Mouse (Mus musculus): ENCODE measurements around the gene Cyb5r3.

Cyb5r3 gene

GRCm38 (mm10) chr15:83169772-83170722 is 2.3 kb downstream of the Cyb5r3 start:
- no peak for DNase-seq (ENCODE audit: low spot score in 2 of 2)

GRCm38 (mm10) chr15:83168875-83169771 is 3.3 kb downstream of the Cyb5r3 start:
- peak in 1 of 2 experiments; percentile 33 for DNase-seq (ENCODE audit: low spot score in 2 of 2)

- no peak for DNase-seq (ENCODE audit: low spot score in 2 of 2)
Observed at GRCm38 (mm10) chr15:83168311-83168710, 4.1 kb downstream of the Cyb5r3 start.

- no peak for DNase-seq (ENCODE audit: low spot score in 2 of 2)
Observed at GRCm38 (mm10) chr15:83167550-83168065, 4.8 kb downstream of the Cyb5r3 start.

DNA sequence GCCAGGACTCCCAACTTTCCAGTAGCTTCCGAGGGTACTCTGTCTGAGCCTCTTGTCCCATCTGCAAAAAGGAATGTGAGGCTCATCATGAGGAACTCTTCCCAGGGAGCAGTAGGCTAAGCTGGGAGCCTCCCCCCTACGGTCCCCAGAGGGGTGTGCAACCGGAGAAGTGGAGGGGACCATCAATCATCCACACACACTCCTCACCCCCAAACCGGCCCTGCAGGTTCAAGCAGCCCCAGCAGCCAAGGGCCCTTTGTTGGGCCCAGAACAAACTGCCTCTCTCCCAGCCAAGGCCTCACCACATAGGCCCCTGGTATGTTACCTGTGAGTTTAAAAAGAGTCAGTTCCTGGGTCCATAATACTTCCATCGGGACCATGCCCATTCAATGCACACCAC is 5.3 kb downstream of the Cyb5r3 start:
- DNase-seq (ENCODE audit: low spot score in 2 of 2): peak; percentile 71 to 79

- peak; percentile 46 to 70 for DNase-seq (ENCODE audit: low spot score in 2 of 2)
Observed at GRCm38 (mm10) chr15:83166642-83167041, 5.8 kb downstream of the Cyb5r3 start.

- no peak for DNase-seq (ENCODE audit: low spot score in 2 of 2)
Observed at GRCm38 (mm10) chr15:83165526-83166315, 6.7 kb downstream of the Cyb5r3 start.

DNA sequence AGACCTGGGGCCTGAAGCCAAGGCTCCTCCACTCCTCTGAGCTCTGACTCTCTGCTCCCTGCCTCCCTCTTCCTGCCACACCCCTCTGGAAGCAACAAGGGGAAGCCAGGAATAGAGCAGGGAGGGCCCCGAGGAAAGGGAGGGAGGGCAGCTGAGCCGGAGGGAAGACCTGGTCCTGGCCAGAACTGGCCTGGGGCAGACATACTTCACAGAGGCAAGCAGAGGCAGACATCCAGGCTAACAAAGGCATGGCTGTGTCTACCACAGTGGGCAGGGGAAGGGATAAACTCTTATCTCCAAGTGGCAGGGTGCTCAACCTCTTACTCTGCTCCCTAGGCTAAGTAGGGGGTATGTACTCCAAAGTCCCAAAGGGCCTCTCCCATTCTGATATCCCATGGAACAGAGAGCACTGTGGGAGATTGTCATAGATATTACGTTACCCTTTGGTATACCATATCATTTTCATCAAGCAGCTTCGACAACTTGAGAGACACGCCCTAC is 7.4 kb downstream of the Cyb5r3 start:
- peak; percentile 38 to 59 for DNase-seq (ENCODE audit: low spot score in 2 of 2)

- no peak for DNase-seq (ENCODE audit: low spot score in 2 of 2)
Observed at GRCm38 (mm10) chr15:83162818-83163485, 9.4 kb downstream of the Cyb5r3 start.

- no peak for DNase-seq (ENCODE audit: low spot score in 2 of 2)
Observed at GRCm38 (mm10) chr15:83162001-83162400, 10.4 kb downstream of the Cyb5r3 start.

- DNase-seq (ENCODE audit: low spot score in 2 of 2): no peak
Observed at GRCm38 (mm10) chr15:83161062-83161748, 11.2 kb downstream of the Cyb5r3 start.

DNA sequence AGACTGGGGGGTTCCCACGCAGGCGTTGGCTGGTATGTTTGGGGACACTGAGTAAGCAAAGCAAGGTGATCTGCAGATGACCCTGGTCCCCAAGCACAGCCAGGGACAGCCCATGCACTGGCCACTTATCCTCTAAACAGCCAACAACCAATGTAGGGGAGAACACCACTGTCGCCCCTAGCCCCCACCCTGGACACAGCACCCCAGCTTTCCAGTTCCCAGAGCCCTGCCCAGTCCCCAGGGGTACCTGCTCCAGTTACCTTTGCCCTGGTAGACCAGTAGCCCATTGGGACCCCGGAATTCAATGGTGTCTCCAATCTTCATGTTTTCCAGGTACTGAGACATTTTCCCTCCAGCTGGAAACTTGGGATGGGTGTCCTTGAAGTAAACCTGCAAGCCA is 11.8 kb downstream of the Cyb5r3 start:
- DNase-seq (ENCODE audit: low spot score in 2 of 2): no peak

GRCm38 (mm10) chr15:83159823-83160222 is 12.6 kb downstream of the Cyb5r3 start:
- DNase-seq (ENCODE audit: low spot score in 2 of 2): no peak

- no peak for DNase-seq (ENCODE audit: low spot score in 2 of 2)
Observed at GRCm38 (mm10) chr15:83158587-83159160, 13.7 kb downstream of the Cyb5r3 start.

GRCm38 (mm10) chr15:83157667-83158064 is 14.7 kb downstream of the Cyb5r3 start:
- no peak for DNase-seq (ENCODE audit: low spot score in 2 of 2)

DNA sequence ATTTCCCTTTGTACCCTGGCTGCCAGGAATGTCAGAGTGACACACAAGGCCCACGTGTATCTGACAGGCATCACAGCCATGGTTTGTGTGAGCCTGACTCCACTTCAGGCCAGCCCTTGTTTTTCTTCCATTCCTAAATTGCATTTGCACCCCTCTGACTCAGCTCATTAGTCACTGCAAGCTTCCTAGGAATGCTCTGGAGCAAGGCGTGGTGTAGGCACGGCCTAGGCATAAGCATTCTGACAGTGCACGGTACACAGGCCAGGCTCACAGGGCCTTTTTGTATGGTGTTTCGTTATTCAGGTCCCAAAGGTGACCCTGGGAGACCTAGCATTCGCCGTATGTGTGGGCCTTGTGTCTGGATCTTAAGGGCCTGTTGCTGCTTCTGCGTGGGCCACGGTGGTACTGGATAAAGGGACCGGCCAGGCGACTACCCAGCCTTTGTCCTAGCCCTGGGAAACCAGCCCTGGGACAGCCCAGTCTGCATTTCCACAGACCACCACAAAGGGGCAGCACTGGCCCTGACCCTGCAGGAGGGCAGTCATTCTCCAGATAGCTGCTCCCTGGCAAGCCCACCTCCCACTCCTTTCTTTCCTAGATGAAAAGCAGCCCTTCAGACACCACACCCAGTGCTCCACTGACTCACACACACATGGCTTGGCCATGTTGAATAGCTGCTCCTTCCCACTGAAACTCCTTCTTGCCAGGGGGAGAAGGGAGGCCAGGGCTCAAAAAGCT is 15.3 kb downstream of the Cyb5r3 start:
- peak; percentile 64 to 72 for DNase-seq (ENCODE audit: low spot score in 2 of 2)

DNA sequence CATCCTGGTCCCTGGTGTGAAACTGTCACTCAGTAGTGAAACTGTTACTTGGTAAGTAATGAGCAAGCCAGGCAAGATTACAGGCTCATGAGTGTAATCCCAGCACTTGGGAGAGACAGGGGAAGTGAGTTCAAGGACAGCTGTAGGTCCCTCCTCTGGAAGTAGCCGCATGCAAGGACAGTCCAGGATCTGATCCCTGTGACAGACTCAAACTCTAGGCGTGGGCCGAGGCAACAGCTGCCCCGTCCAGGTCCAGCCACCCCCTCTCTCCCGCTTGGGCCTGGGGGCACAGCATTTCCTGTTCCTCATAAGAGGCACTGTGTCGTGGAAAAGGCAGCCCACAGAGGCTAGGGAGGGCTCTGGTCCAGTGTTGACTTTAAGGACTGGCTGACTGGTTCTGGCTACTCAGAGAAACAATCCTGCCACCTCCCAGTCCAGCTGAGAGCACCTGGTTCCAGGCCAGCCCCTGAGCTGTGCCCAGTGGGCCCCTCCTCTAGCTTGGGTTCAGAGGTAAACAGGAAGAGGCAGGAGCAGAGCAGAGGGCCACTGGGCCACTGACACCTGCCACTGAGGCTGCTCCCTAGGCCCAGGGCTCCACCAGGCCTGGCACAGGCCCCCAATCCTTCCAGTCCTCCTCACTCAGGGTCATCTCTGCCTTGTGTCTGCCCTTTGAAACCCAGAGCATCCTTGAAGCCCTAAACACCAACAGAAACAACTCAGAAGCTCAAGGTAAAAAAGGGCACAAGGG is 16.5 kb downstream of the Cyb5r3 start:
- no peak for DNase-seq (ENCODE audit: low spot score in 2 of 2)

- DNase-seq (ENCODE audit: low spot score in 2 of 2): no peak
Observed at GRCm38 (mm10) chr15:83154309-83154708, 18.1 kb downstream of the Cyb5r3 start.
